Mouse (Mus musculus) adrenal gland, postnatal 10 days (tissue): ENCODE measurements around the gene Yipf1. TPM values are rescaled to one million over a fixed set of nuclear protein-coding genes. Genes with fewer than 3 reads are reported as not detected.

Experiments
- DNase-seq: peaks from one replicate; pipeline ENCODE4 v3.0.0; 2021; ENCODE audit warnings: mixed read lengths
- total RNA-seq, 2 experiments: library from RNA; stranded (reverse); gene quantifications; 2 replicates each; pipeline ENCODE4 v1.2.3; 2021

Yipf1 gene
- total RNA-seq, 2 experiments from 2014 or later, result 49.3 to 52.6 TPM

DNA sequence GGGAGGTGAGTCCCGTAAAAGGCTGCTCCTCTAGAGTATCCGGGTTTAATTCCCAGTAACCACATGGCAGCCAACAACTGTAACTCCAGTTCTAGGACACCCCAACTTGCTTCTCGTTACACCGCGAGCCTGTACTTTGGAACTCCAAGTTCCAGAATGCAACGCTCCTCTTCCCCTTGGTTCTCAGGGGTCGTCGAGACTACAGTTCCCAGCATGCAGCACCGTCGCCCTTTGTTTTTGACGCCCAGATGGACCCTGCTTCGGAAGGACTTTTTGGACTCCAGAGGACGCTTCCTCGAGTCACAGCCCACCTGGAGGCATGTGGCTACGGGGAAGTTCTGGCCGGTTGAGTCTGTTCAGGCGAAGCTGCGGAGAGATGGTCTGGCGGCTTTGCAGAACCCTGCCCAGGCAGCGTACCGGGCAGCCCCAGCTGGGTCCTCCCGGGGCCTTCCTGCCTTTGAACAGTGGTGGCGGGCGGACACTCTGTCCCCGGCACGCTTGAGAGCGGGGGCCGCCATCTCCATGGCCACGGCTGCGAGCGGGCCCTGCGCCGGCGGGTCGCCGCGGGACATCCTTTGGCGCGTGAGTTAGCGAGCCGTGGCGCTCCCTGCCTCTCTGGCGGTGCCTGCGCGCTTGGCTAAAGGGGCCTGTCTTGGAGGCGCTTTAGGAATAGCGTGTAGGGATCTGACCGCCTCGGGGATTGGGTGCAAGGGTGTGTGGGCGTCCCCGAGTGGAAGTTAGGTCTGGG lies 53.6 kb downstream of the Yipf1 start, which contains the start of gene Ndc1:
Gene Ndc1 (plus strand): TSS at position 218 of the 748 bp plus-strand sequence.
- DNase-seq, result peak; percentile 88

DNA sequence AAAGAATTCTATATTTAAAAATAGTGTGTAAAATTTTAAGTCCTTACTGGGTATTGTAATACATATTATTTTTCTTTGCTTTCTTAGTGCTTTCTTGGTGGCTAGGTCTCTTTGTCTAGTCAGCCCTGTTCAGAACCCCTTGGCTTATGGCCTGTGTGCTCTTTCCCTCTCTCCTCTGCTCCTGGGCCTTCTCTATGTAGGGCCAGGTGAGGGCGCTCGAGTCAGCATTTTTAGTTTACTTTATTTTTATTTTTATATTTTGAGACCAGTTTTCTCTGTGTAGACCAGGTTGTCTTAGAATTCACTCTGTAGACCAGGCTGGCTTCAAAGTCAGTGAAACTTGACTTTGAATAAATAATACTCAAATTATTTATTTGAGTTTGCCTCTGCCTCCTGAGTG lies 58.1 kb downstream of the Yipf1 start:
- DNase-seq, result no peak

DNA sequence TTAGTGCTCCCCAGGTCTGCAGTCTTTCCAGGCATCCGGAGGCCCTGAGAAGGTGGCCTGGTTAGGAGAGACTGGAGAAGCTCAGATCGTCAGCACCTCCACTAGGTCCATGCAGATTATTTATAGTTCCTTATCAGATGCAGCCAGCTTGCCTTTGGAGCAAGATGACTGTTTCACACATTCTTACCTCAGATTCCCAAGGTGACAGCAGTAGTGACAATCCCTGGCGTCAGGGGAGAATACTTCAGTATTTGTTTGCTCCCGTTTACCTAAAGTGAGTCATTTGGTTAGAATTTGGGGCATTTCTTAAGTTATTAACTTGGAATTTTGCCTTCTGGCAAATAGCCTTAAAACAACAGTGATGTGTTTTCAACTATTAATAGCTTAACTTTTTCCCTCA lies 60.5 kb downstream of the Yipf1 start:
- DNase-seq, result no peak

DNA sequence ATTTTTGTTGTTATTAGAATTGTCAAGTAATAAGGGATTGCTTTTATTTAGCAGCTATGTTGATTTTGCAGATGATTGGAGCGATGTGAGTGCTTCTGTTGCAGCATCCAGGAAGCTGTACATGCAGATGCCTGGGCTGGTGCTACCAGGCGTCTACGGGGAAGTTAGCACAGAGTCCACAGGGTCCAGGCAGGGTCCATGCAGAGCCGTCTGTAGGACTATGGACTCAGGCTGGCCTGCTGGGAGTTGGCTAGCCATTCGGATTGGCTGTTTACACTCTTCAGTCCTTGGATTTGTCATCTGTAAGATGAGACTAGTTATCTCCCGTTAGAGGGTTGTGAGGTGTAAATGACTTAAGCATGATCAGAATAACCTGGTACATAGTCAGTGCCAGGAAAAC lies 64.8 kb downstream of the Yipf1 start:
- DNase-seq, result no peak

DNA sequence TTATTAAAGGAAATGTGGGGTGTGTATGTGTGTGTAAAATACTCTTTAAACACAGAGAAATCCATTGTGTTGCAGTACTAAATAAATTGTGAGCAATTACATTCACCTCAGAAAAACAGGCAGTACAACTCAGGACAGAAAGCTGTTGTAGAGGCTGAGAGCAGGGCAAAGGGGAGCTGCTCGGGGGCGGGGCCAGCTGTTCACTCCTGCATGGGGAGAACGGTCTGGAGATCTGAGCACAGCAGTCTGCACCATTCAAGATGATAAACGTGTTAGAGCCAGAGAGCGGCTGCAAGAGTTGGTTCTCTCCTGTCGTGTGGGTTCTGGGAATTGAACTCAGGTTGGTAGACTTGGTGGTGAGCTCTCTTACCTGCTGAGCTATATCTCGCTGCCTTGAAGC lies 66.7 kb downstream of the Yipf1 start:
- DNase-seq, result peak; percentile 33

DNA sequence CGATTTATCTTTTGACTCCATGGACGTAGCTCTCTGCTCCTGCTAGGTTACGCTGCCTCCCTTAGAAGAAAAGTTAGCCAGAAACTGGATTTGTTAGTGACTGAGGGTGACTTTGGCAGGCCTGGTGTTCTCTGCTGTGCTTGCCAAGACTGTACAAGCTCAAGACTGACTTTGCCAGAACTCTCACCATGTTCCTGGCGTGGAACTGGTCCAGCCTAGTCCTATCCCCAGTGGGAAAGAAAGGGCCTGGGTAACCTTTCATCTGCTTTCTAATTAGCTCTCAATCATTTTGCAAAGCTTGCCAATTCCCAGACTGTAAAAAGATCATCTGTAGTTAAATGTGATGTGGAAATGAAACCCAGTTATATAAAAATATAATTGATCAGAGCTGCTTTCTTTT lies 72.9 kb downstream of the Yipf1 start:
- peak; percentile 59 for DNase-seq

DNA sequence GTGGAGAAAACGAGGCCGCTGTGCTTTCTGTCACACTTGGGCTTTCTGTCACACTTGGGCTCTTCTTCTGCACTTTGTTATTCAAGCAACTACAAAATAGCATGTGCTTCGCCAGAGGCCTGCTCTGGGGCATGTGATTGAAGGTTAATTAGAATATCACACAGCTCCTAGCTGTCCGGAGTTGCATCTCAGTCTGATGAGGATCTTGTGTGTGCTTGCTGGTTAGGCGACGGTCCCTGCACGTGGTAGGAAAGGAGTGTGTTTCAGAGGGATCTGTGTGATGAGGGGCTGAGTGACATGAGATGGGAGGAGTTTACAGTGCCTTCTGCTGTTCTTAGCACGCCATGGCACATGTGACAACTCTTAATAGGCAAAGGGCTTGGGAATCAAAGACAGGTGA lies 73.3 kb downstream of the Yipf1 start:
- DNase-seq, result no peak

DNA sequence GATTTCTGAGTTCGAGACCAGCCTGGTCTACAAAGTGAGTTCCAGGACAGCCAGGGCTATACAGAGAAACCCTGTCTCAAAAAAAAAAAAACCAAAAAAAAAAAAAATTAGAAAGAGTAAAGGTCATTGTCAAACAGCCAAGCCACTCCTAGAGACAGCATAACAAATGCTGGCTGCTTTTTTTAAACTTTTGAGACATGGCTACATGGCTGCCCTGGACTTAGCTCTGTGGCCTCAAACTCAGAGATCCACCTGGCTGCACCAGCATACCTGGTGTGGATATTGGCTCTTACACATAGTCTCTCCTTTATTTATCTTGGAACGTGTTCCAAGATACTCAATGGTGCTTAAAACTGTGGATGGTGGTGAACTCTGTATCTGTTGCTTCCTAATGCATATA lies 74.1 kb downstream of the Yipf1 start:
- no peak for DNase-seq

DNA sequence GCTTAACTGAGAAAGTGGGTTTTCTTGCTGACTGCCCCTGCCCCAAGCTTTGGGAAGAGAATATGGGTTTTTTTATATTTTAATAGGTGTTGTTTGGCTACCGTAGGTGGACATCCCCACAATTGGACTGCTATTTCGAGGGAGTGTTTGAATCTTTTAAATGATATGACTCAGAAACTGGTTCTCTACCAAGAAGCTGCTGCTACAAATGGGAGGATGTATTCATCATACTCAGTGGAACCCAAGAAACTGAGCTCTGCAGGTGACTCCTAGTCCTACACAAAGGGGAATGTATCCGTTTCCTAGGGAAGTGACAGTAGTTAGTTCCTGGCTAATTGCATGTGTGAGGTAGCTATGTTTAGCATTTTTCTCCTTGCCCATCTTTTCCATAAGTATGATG lies 75.2 kb downstream of the Yipf1 start:
- no peak for DNase-seq

DNA sequence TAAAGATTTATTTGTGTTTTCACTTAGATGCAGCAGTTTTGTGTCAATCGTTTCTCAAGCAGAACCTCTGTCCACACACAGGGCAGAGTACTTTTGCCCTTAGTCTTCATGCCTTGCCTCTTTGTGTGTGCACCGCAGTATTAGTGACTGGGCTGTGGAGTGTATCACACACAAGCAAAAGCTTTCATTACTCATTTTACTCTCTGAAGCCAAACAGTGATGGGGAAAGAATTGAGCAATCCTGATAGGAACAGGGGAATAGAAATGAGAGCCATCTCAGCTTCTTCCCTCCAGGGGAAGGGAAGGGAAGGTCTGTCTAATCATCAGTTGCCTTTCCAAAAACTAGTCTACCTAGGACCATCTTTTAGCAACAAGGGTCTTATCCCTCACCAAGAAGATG lies 79.6 kb downstream of the Yipf1 start:
- DNase-seq, result no peak

Other genes with a start within 250 kb of the Yipf1 start
- 100 to 1,000 TPM in 1 of 2 experiments, 10 to 100 TPM in 1; 99.3 to 119 TPM for gene Mrpl37, start 247.5 kb upstream of the Yipf1 start, total RNA-seq
- 10 to 100 TPM; 14.8 to 20.1 TPM for gene Cyb5rl, start 247.4 kb upstream of the Yipf1 start, total RNA-seq
- under 1 TPM in 1 of 2 experiments, not detected in 1; 0.12 TPM for gene Cdcp2, start 217.5 kb upstream of the Yipf1 start, total RNA-seq
- gene Tmem59, start 136.0 kb upstream of the Yipf1 start, total RNA-seq, result 100 to 1,000 TPM; 288 to 289 TPM
- 10 to 100 TPM; 22.4 to 22.8 TPM for gene Tceanc2, start 135.2 kb upstream of the Yipf1 start, total RNA-seq
- under 1 TPM in 1 of 2 experiments, not detected in 1; 0.27 TPM for gene Ldlrad1, start 105.2 kb upstream of the Yipf1 start, total RNA-seq
- 10 to 100 TPM; 29.3 to 29.5 TPM for gene Lrrc42, start 60.8 kb upstream of the Yipf1 start, total RNA-seq
- 10 to 100 TPM; 21.9 to 28.5 TPM for gene Hspb11, start 60.8 kb upstream of the Yipf1 start, total RNA-seq
- 10 to 100 TPM in 1 of 2 experiments, 1 to 10 TPM in 1; 9.1 to 12.2 TPM for gene Dio1, start 7.2 kb upstream of the Yipf1 start, total RNA-seq
- gene Ndc1, start 53.4 kb downstream of the Yipf1 start, total RNA-seq, result 10 to 100 TPM; 15.2 to 16.9 TPM
- under 1 TPM; 0.27 to 0.73 TPM for gene Glis1, start 120.2 kb downstream of the Yipf1 start, total RNA-seq